Mouse (Mus musculus) testis, adult 2 months (tissue): Measurements from ENCODE around the gene Crybg2.

Source experiments
- CTCF ChIP-seq: fragments of 200-500 bp; IDR thresholded peaks from 2 replicates; pipeline ENCODE4 v1.5.1; 2012; ENCODE audit warnings: low read depth, mild to moderate bottlenecking, inconsistent platforms, low read length, moderate library complexity; ENCODE audit not compliant: control insufficient read depth, insufficient read depth, insufficient replicate concordance
- POLR2A ChIP-seq: fragments of 200-500 bp; IDR thresholded peaks from 2 replicates; pipeline ENCODE4 v1.6.1; 2012; ENCODE audit warnings: low read depth, mild to moderate bottlenecking, inconsistent platforms, low read length, moderate library complexity; ENCODE audit not compliant: control insufficient read depth

DNA sequence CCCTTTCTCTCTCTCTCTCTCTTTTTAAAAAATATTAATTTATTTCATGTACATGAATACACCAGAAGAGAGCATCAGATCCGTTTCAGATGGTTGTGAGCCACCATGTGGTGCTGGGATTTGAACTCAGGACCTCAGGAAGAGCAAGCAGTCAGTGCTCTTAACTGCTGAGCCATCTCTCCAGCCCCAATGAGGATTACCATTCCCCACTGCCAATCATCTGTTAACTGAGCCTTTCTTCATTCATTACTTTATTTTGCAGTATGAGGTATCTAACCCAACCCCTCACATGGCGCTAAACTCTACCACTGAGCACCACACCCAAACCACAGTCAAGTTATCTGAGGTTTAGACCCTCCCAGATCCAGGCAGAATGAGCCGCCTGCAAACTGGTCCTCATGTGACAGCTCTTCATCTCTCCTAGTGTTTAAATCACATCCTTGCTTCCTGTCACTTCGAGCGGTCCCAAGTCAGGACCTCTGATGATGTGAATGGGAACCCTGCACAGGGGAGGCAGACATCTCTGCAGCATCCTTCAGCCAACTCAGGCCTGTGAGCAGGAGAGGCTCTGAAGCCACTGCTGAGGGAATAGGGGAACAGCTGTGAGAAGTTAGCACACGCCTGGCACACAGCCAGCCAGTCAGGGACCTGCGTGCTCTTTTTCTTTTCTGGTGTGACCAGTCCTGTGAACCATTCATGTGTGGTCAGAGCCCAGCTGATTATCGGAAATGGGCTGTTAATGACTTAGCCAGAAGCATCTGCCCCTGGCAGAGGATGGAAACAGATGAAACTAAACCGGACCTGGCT is 19.1 kb upstream of the Crybg2 start:
- TF ChIP-seq CTCF, result no peak
- TF ChIP-seq POLR2A, result no peak
